ENCODE assay signal across 9 mouse cellular contexts in the genomic region with DNA sequence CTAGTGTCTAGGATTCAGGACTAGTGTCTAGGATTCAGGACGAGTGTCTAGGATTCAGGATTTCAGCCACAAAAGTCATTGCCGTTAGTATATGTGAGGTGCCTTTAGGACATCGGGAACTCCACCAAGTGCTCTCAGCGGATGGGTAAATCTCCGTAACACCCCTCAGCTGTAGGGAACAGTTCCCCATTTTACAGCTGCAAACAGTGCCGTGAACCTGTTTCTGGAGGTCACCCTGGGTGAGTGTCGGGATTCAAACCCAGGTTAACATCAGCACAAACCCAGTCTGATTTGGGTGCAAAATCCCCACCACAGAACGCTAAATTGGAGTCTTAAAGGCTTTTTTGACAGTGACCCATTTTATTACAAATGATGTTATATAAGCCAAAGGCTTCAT. TPM values are rescaled to one million over a fixed set of nuclear protein-coding genes. Genes with fewer than 3 reads are reported as not detected.
DNase-seq lines count a peak whose midpoint lies in the region; ATAC-seq and TF ChIP-seq lines count a peak whose summit lies in the region.
"Had no signal": no experiment of that assay in that cellular context is flagged by ENCODE, and none has a peak within 500 bp of the region (broad histone marks: within the 10 kb centered on the region; RNA-seq: fewer than 3 reads in every experiment).

No protein-coding gene starts in this region.

- H3K36me3 ChIP-seq in kidney, adult 2 months (ENCODE audit: control insufficient read depth, insufficient read depth, low read length): no peaks in the 10 kb centered on the region
- peaks cover 8% of the 10 kb centered on the region; the same call in 1 of the 2 replicates for H3K36me3 ChIP-seq in liver, embryonic 12.5 days

- H3K4me3 ChIP-seq in kidney, adult 2 months (ENCODE audit: insufficient read depth, low read depth, low read length): no peak overlapping the region
- no peak overlapping the region for H3K4me3 ChIP-seq in liver, embryonic 12.5 days

- no peaks in the 10 kb centered on the region for H3K9me3 ChIP-seq in liver, embryonic 12.5 days (replicated peaks)

- peak overlapping the region; percentile 79 for H3K4me2 ChIP-seq in liver, embryonic 12.5 days

- DNase-seq in cerebellum, adult 11 months: peak; percentile 12
- no peak for DNase-seq in cerebellum, postnatal 36 days
- no peak for DNase-seq in kidney, adult 2 months
- DNase-seq in kidney, postnatal 25 days: no peak
- peak; percentile 13 for DNase-seq in brain, adult 2 months (ENCODE audit: low read depth, low spot score)
- DNase-seq in ovary, postnatal 14 days (ENCODE audit: low spot score): no peak
- no peak for DNase-seq in thymus, adult 18-20 months
- DNase-seq: gastrocnemius, postnatal 25 days had no signal

- WGBS in kidney, adult 2 months: 87% methylated on average over 8 of the region's 8 CpGs
- 87% methylated on average over 8 of the region's 8 CpGs for WGBS in liver, embryonic 12.5 days (ENCODE audit: insufficient replicate concordance)

- H3K27me3 ChIP-seq in kidney, adult 2 months (replicated peaks; ENCODE audit: control insufficient read depth, insufficient read depth, low read length): no peaks in the 10 kb centered on the region
- H3K27me3 ChIP-seq in liver, embryonic 12.5 days (replicated peaks): no peaks in the 10 kb centered on the region

- TF ChIP-seq POLR2A in kidney, adult 2 months (IDR thresholded peaks at IDR 0.05; ENCODE audit: low read depth, low read length): no peak

- H3K9ac ChIP-seq in liver, embryonic 12.5 days: no peak overlapping the region

- ATAC-seq in liver, embryonic 12.5 days: no peak

- H3K27ac ChIP-seq in kidney, adult 2 months (ENCODE audit: insufficient read depth, low read depth, low read length): peak overlapping the region; percentile 26; the same call in 1 of the 2 replicates
- H3K27ac ChIP-seq in liver, embryonic 12.5 days: no peak overlapping the region

- peaks cover 23% of the 10 kb centered on the region for H3K4me1 ChIP-seq in kidney, adult 2 months (ENCODE audit: control insufficient read depth, insufficient read depth, low read length)
- peaks cover 43% of the 10 kb centered on the region for H3K4me1 ChIP-seq in liver, embryonic 12.5 days

- TF ChIP-seq CTCF in kidney, adult 2 months (conservative IDR thresholded peaks at IDR 0.05; ENCODE audit: insufficient read depth, insufficient read length, low read depth, low read length): no peak

RNA-seq across cellular contexts. Expression of a gene that starts 34.2 kb away (rescaled TPM):
- 10.2 and 12.9 TPM in 2 replicates for polyA plus RNA-seq in kidney, adult 2 months (2012; rRNA removed)
- 6.8 and 7.0 TPM in 2 replicates for polyA plus RNA-seq in liver, embryonic 12.5 days (2016; fragmentation: Nextera tagmentation; extraction: Ambion mirVana)

Comparison
In these comparisons a context has a peak if more than half of its experiments do, and no peak if none do; other contexts are left out.
1. DNase-seq: peak in cerebellum, adult 11 months (single experiment) and brain, adult 2 months (single experiment); none in cerebellum, postnatal 36 days (0 of 2), kidney, adult 2 months (single experiment), kidney, postnatal 25 days (0 of 2), ovary, postnatal 14 days (single experiment) and thymus, adult 18-20 months (0 of 2).